Mouse (Mus musculus) kidney, embryonic 14.5 days (tissue): Measurements from ENCODE around the gene Mrm1. TPM values are rescaled to one million over a fixed set of nuclear protein-coding genes. Genes with fewer than 3 reads are reported as not detected.
A peak's percentile ranks its signal among the peaks of the same experiment; 100 is the strongest.

Experiments used
- ATAC-seq: fragments of 200-750 bp; cut with Nextera tagmentation; 2 replicates; pipeline ENCODE4 v1.8.0; 2017; ENCODE audit warnings: moderate number of reproducible peaks, mild to moderate bottlenecking, moderate TSS enrichment, moderate library complexity; ENCODE audit not compliant: low FRiP score, low TSS enrichment
- H3K27ac ChIP-seq: fragments of 300-500 bp; sonication (generic); 2 replicates; pipeline ENCODE4 v1.5.1; 2014; ENCODE audit warnings: low read depth, mild to moderate bottlenecking, low read length, moderate library complexity, mixed read lengths
- H3K27me3 ChIP-seq: fragments of 300-500 bp; sonication (generic); 2 replicates; pipeline ENCODE4 v1.6.1; 2014; ENCODE audit warnings: mild to moderate bottlenecking, low read length; ENCODE audit not compliant: control insufficient read depth, insufficient read depth
- H3K36me3 ChIP-seq: fragments of 300-500 bp; sonication (generic); 2 replicates; pipeline ENCODE4 v1.6.1; 2014; ENCODE audit warnings: low read length, mixed read lengths; ENCODE audit not compliant: control insufficient read depth, insufficient read depth
- H3K4me1 ChIP-seq: fragments of 300-500 bp; sonication (generic); 2 replicates; pipeline ENCODE4 v1.6.1; 2014; ENCODE audit warnings: low read length, mixed read lengths; ENCODE audit not compliant: control insufficient read depth, insufficient read depth
- H3K4me2 ChIP-seq: fragments of 300-500 bp; sonication (generic); replicated peaks from 2 replicates; pipeline ENCODE4 v1.6.1; 2014; ENCODE audit warnings: low read depth, mild to moderate bottlenecking, low read length
- H3K4me3 ChIP-seq: fragments of 300-500 bp; sonication (generic); 2 replicates; pipeline ENCODE4 v1.5.1; 2014; ENCODE audit warnings: mild to moderate bottlenecking, low read length
- H3K9ac ChIP-seq: fragments of 300-500 bp; sonication (generic); 2 replicates; pipeline ENCODE4 v1.6.1; 2014; ENCODE audit warnings: low read depth, mild to moderate bottlenecking, low read length, moderate library complexity
- H3K9me3 ChIP-seq: fragments of 300-500 bp; sonication (generic); 2 replicates; pipeline ENCODE4 v1.6.1; 2016; ENCODE audit warnings: low read length; ENCODE audit not compliant: control insufficient read depth
- WGBS: fragments of 180-500 bp; shearing (Covaris S2); extraction: QIAGEN DNeasy Blood & Tissue Kit; methylation state at CpG from one replicate; pipeline ENCODE4 v1.1.7; 2014; 5-methylcytosine and 5-hydroxymethylcytosine counted together
- polyA plus RNA-seq: library from polyadenylated mRNA; unstranded; fragments of >200 nt; fragmentation: Nextera tagmentation; extraction: Ambion mirVana; gene quantifications from 2 replicates; pipeline ENCODE4 v1.2.1, GENCODE M21; 2014

The Mrm1 gene
- polyA plus RNA-seq, 1 experiment from 2014 or later: 12.6 TPM

DNA sequence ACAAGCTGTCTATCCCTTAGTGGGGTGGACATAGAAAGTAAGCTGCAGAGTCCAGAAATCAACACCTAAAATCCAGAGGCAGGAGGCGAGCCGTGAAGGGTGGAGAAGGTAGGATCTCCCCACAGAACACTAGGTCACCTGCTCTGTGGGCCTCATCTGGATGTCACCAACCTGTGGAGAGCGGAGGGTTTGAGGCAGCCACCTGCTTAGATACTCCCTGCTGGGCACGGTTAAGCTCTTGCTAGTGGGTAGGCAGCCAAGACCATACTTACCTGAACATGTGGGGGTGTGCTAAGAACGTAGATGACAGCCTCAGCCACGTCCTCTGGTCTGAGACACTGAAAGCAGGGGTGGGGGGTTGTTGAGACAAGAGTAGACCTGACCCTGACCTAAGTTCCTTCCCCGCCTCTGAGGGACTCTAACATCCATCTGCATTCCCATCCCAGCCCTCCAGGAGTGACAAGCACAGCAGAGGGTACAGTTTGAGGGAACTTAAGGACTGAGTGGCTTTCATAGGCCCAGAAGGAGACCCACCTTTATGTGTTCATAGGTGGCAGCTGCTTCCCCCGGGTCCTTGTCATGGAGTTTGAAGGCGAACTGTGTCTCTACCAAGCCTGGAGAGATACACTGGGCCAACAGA is 1.9 kb upstream of the Mrm1 start:
- no peak overlapping the region for H3K4me2 ChIP-seq
- no peak for ATAC-seq
- H3K9me3 ChIP-seq: 0 out of 2 replicates have a peak, but pooled peaks cover 2% of the 10 kb centered on the region
- WGBS: 92% methylated on average over 9 of the region's 9 CpGs
- H3K36me3 ChIP-seq: no peaks in the 10 kb centered on the region
- no peaks in the 10 kb centered on the region for H3K27me3 ChIP-seq
- H3K27ac ChIP-seq: no peak overlapping the region
- no peak overlapping the region for H3K4me3 ChIP-seq
- H3K9ac ChIP-seq: no peak overlapping the region
- H3K4me1 ChIP-seq: no peaks in the 10 kb centered on the region

DNA sequence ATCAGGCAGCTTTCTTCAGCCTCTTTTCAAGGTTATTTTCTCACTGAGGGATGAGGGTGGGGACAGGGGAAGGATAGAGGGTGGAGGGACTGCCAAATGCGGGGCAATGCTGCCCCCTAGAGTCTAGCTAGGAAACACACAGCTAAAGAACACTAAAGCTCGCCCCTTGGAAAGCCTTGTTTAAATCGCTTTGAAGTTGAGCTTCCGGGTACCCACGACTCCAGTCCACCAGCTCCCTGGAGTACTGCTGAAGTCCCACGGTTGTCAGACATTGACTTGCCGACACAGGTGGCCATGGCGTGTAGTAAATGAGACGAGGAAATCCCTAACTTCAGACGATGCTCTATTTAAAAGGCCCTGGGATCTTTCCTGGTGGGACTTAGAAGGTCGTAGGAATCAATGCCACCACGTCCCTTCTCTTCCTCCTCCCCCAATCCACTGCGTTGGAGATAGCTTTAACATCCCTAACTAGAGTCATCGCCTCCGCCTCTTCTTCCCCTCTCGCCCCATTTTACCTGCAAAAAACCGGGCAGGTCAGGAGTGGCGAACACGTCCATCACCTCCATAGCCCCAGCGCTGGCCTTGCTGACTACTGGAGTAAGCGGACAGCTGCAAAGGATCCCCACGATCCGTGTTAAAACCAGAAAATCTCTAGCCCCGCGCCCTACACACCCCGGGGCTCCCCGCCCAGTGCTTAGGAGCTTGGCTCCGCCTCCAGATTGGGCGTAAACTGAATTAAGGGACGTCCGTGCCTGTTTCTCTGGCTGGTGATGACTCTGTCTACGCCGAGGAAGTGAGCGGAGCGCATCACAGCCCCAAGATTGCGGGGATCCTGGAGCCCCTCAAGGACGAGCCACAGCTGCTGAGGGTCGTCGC is 992 bp downstream of the Mrm1 start:
- H3K4me3 ChIP-seq: peak overlapping the region; percentile 54
- WGBS: 0% methylated on average over 39 of the region's 39 CpGs
- no peaks in the 10 kb centered on the region for H3K4me1 ChIP-seq
- H3K9ac ChIP-seq: peak overlapping the region; percentile 62
- H3K36me3 ChIP-seq: no peaks in the 10 kb centered on the region
- peak; percentile 55 for ATAC-seq
- 0 out of 2 replicates have a peak, but pooled peaks cover 2% of the 10 kb centered on the region for H3K9me3 ChIP-seq
- H3K4me2 ChIP-seq: peak overlapping the region; percentile 87
- no peaks in the 10 kb centered on the region for H3K27me3 ChIP-seq
- H3K27ac ChIP-seq: peak overlapping the region; percentile 43; the same call in 1 of the 2 replicates

DNA sequence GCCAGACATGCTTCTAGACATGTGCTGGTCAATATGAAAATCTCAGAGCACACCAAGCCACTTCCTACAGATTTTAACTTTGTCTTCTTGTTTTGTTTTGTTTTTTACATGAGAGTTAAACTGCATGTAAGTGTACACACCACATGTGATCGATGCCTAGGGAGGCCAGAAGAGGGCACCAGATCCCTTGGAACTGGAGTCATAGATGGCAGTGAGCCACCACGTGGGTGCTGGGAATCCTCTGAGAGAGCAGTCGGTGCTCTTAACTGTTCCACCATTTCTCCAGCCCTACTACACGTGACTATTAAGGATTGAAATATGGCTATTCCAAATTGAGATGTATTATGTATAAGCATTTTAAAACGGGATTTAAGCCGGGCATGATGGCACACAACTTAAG is 2.0 kb downstream of the Mrm1 start:
- WGBS: 82% methylated on average over 6 of the region's 6 CpGs
- no peak overlapping the region for H3K4me3 ChIP-seq
- 0 out of 2 replicates have a peak, but pooled peaks cover 2% of the 10 kb centered on the region for H3K9me3 ChIP-seq
- no peak overlapping the region for H3K9ac ChIP-seq
- no peak for ATAC-seq
- no peaks in the 10 kb centered on the region for H3K36me3 ChIP-seq
- H3K27ac ChIP-seq: no peak overlapping the region
- H3K4me2 ChIP-seq: no peak overlapping the region
- no peaks in the 10 kb centered on the region for H3K4me1 ChIP-seq
- no peaks in the 10 kb centered on the region for H3K27me3 ChIP-seq

DNA sequence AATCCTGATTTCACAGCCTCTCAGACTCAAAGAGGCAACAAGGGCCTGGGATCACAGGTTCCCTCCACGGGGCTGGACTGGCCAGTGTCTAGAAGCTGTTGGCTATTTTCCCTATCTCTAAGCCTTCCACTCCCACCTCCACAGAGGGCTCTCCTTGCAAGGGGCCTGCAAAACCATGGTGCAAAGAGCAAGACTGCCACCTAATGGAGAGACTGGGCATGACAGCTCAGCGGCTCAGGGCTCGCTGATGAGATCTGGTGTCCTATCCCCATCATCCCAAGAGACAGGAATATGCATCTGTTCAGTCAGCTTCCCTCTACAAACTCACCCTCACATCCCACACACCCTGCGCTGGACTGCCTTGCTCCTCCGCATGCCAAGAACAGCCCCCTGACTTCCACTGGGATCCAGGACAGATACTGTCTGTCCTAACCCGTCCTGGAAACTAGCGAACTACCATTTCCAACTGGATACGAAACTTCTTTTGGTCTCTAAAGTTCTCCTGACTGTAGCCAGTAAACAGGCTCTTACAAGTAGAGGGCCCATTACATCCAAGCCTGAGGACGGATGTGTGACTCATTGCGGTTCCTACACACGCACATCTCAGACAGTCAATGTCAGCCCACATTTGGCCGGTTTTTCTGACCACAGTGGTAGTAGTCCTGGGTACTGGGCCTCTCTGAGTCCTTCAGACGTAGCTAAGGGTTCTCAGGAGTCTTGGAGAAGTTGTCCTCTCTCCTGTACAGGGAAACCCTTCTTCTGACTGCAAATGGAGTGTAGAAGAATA is 5.4 kb downstream of the Mrm1 start:
- Histone ChIP-seq H3K27me3 (no peaks in the 10 kb centered on the region), H3K4me2 (no peak overlapping the region), H3K9ac (no peak overlapping the region), H3K9me3 (0 out of 2 replicates have a peak, but pooled peaks cover 2% of the 10 kb centered on the region), H3K4me3 (no peak overlapping the region), H3K4me1 (no peaks in the 10 kb centered on the region), H3K36me3 (no peaks in the 10 kb centered on the region), H3K27ac (no peak overlapping the region)
- ATAC-seq: no peak
- 54% methylated on average over 13 of the region's 13 CpGs for WGBS

DNA sequence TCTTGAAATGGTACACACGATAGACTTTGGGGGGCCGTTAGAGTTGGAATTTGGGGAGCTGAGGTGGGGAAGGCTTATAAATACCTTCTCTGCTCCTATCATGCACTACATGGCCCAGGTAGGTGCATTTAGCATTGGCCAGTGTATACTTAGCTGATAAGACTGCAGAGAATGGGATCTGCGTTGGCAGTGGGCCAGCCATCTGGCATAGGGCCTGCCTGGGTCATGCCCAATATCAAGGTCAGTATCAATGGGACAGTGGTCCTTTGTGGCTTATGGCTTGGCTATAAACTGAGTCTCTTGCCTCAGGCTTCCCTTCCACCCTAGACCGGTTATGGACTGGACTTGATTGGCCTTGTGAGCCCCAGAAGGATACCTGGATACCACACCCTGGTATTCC is 14.9 kb downstream of the Mrm1 start:
- H3K9ac ChIP-seq: no peak overlapping the region
- no peak overlapping the region for H3K27ac ChIP-seq
- H3K4me2 ChIP-seq: no peak overlapping the region
- H3K36me3 ChIP-seq: no peaks in the 10 kb centered on the region
- H3K4me3 ChIP-seq: no peak overlapping the region
- no peaks in the 10 kb centered on the region for H3K27me3 ChIP-seq
- no peaks in the 10 kb centered on the region for H3K4me1 ChIP-seq
- ATAC-seq: no peak
- H3K9me3 ChIP-seq: no peaks in the 10 kb centered on the region
- WGBS: 96% methylated on average over 4 of the region's 4 CpGs

DNA sequence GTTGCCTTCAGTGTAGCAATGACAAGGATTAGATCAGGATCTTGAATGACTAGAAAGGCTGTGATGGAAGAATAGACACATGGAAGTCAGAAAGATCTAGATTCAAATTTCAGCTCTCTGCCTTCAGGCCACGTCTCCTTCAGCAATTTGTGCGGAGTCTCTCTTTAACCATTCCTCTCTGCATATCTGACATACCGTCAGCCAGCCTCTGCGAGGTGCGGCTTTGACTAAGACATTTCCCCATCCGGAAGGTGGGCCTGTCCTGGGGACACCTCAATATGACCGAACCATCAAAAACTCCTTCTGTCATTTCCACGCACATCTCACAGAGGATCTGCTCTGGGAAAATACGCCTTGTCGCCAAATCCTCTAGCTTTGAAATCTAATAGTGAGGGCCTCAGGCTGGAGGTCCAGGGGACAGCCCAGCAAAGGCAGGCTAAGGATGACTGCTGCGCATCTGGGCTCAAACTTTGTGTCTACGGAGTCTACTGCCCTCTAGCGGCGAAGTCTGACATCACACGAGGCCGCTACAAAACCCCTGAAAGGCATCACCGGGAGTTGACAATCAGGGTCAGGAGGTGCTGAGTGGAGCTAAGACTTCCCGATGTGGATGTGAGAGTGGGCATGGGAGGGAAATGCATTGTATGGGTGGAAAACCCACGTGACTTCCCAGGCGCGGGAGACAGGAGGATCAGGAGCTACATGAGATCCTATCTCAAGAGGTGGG is 21.5 kb downstream of the Mrm1 start:
- H3K9me3 ChIP-seq: no peaks in the 10 kb centered on the region
- WGBS: 20% methylated on average over 21 of the region's 21 CpGs
- H3K27ac ChIP-seq: no peak overlapping the region
- H3K4me3 ChIP-seq: no peak overlapping the region
- no peak overlapping the region for H3K4me2 ChIP-seq
- no peaks in the 10 kb centered on the region for H3K4me1 ChIP-seq
- ATAC-seq: peak; percentile 47; the same call in 1 of the 2 replicates
- H3K9ac ChIP-seq: no peak overlapping the region
- H3K27me3 ChIP-seq: no peaks in the 10 kb centered on the region
- H3K36me3 ChIP-seq: no peaks in the 10 kb centered on the region

DNA sequence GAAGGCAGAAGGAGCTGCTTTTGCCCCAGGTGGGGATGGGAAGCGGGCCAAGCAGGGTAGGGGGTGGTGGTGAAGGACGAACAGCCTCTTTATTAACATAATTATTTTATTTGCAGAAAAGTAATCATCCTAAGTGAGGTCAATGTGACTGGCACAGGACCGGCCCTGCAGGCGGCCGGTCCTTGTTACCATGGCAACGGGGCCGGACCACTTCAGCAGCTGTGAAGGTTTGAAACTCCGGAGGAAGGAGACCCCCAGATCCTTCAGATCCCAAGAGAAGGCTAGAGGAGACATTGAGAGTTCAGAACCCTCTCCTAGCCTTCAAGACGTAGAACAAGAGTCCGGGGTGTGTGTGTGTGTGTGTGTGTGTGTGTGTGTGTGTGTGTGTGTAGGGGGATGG is 22.3 kb downstream of the Mrm1 start:
- WGBS: 38% methylated on average over 10 of the region's 10 CpGs
- H3K9ac ChIP-seq: no peak overlapping the region

DNA sequence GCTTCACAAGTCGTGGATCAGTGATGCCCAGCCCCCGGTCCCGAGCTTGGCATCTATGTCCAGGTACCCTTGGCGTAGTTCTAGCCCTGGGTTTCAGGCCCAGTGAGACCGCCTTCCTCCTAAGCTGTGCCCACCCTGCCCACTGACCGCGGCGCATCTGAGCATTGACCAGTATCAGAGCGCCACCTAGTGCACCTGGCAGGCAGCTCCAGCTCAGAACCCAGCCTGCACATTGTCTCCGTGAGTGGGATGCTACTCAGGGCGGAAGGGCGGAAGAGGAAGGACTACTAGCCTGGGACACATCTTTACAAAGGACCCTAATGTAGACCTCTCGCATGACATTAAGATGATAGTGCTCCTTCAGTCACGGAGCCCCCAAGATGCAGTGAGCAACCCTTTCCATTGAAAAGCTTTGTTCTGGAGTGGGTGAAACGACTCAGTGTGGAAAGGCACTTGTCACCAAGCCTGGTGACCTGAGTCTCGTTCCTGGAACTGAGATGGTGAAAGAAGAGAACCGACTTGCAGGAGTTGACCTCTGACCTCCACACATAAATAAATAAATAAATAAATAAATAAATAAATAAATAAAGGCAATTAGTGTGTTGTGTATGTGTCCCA is 24.7 kb downstream of the Mrm1 start:
- Histone ChIP-seq H3K36me3 (no peaks in the 10 kb centered on the region), H3K27me3 (0 out of 2 replicates have a peak, but pooled peaks cover 2% of the 10 kb centered on the region), H3K9ac (no peak overlapping the region), H3K27ac (no peak overlapping the region), H3K4me1 (no peaks in the 10 kb centered on the region), H3K4me3 (no peak overlapping the region), H3K4me2 (no peak overlapping the region; the same call in 1 of the 2 replicates), H3K9me3 (no peaks in the 10 kb centered on the region)
- ATAC-seq: peak; percentile 87
- 10% methylated on average over 17 of the region's 17 CpGs for WGBS

More for the DNA sequence above, 22.3 kb downstream of the Mrm1 start:
- Histone ChIP-seq H3K27me3 (no peaks in the 10 kb centered on the region), H3K9me3 (no peaks in the 10 kb centered on the region), H3K4me3 (no peak overlapping the region), H3K27ac (no peak overlapping the region), H3K4me1 (no peaks in the 10 kb centered on the region), H3K36me3 (no peaks in the 10 kb centered on the region), H3K4me2 (no peak overlapping the region)
- no peak for ATAC-seq
